In genomic region chr15:99338916-99339315, GRCm38 (mm10) we compare ENCODE assay signal across 20 mouse cellular contexts. TPM values are rescaled to one million over a fixed set of nuclear protein-coding genes. Genes with fewer than 3 reads are reported as not detected.
A peak's percentile ranks its signal among the peaks of the same experiment; 100 is the strongest.
DNase-seq lines count a peak whose midpoint lies in the region.
"Had no signal": no experiment of that assay in that cellular context is flagged by ENCODE, and none has a peak within 500 bp of the region (broad histone marks: within the 10 kb centered on the region; RNA-seq: fewer than 3 reads in every experiment).

No protein-coding gene starts in this region.

- peaks cover 21% of the 10 kb centered on the region for H3K36me3 ChIP-seq in embryonic facial prominence, embryonic 10.5 days (replicated peaks)
- peaks cover 37% of the 10 kb centered on the region for H3K36me3 ChIP-seq in limb, embryonic 10.5 days

- peak overlapping the region; percentile 60; the same call in 1 of the 2 replicates for H3K27ac ChIP-seq in embryonic facial prominence, embryonic 10.5 days (replicated peaks)
- peak overlapping the region; percentile 54 for H3K27ac ChIP-seq in limb, embryonic 10.5 days
- H3K27ac ChIP-seq: forebrain, embryonic 13.5 days; hindbrain, embryonic 10.5 days; hindbrain, embryonic 14.5 days had no signal

- H3K4me3 ChIP-seq in embryonic facial prominence, embryonic 10.5 days = no peak overlapping the region
- H3K4me3 ChIP-seq in limb, embryonic 10.5 days = no peak overlapping the region
- H3K4me3 ChIP-seq: forebrain, embryonic 13.5 days; gastrocnemius, adult 2 months; hindbrain, embryonic 10.5 days had no signal

- H3K4me1 ChIP-seq in embryonic facial prominence, embryonic 10.5 days = peaks cover 91% of the 10 kb centered on the region
- H3K4me1 ChIP-seq in limb, embryonic 10.5 days = peaks cover 93% of the 10 kb centered on the region

- no peak for DNase-seq in embryonic facial prominence, embryonic 10.5 days (ENCODE audit: low spot score)
- no peak for DNase-seq in limb, embryonic 10.5 days (ENCODE audit: low spot score)
- DNase-seq in thymus, postnatal 10 days (ENCODE audit: low spot score in 2 of 2) = peak; percentile 47 to 48
- peak; percentile 48 for DNase-seq in thymus, postnatal 4 days
- no peak for DNase-seq in urinary bladder, postnatal 36 days (ENCODE audit: low spot score in 2 of 2)
- no peak for DNase-seq in layer of hippocampus, postnatal 36 days
- DNase-seq: adrenal gland, adult 2 months; adrenal gland, postnatal 25 days; cerebellum, adult 18-20 months; cerebellum, adult 9-11 months; cerebellum, postnatal 36 days; forebrain, postnatal 0 days; gastrocnemius, adult 2 months; gastrocnemius, postnatal 25 days; heart, postnatal 14 days had no signal

- H3K9me3 ChIP-seq in embryonic facial prominence, embryonic 10.5 days = no peaks in the 10 kb centered on the region
- H3K9me3 ChIP-seq in limb, embryonic 10.5 days (replicated peaks) = no peaks in the 10 kb centered on the region
- H3K9me3 ChIP-seq: forebrain, embryonic 13.5 days; hindbrain, embryonic 10.5 days had no signal

- WGBS in embryonic facial prominence, embryonic 10.5 days = 73% methylated on average over 2 of the region's 2 CpGs
- 79% methylated on average over 2 of the region's 2 CpGs for WGBS in limb, embryonic 10.5 days

- no peaks in the 10 kb centered on the region for H3K27me3 ChIP-seq in embryonic facial prominence, embryonic 10.5 days (replicated peaks; ENCODE audit: low read depth, poor library complexity, severe bottlenecking)
- no peaks in the 10 kb centered on the region for H3K27me3 ChIP-seq in limb, embryonic 10.5 days (ENCODE audit: low read depth, poor library complexity, severe bottlenecking)
- H3K27me3 ChIP-seq: forebrain, embryonic 13.5 days had no signal

RNA-seq across cellular contexts. Expression of gene Fmnl3, which starts 31.4 kb away (rescaled TPM):
- polyA plus RNA-seq in embryonic facial prominence, embryonic 10.5 days (2016; fragmentation: Nextera tagmentation; extraction: Ambion mirVana) = 24.4 and 25.6 TPM in 2 replicates
- 30.4 and 42.2 TPM in 2 replicates for polyA plus RNA-seq in limb, embryonic 10.5 days (2016; fragmentation: Nextera tagmentation; extraction: Ambion mirVana)
- total RNA-seq in layer of hippocampus, postnatal 36 days (2021) = 1 to 10 TPM; 9.2 to 10.0 TPM

RNA-seq across cellular contexts. Expression of gene Fam186b, which starts 43.2 kb away (rescaled TPM):
- 0.30 TPM in 1 of 2 replicates, not detected in the other for polyA plus RNA-seq in embryonic facial prominence, embryonic 10.5 days (2016; fragmentation: Nextera tagmentation; extraction: Ambion mirVana)
- 0.21 and 0.29 TPM in 2 replicates for polyA plus RNA-seq in limb, embryonic 10.5 days (2016; fragmentation: Nextera tagmentation; extraction: Ambion mirVana)
- total RNA-seq in layer of hippocampus, postnatal 36 days (2021) = 1 to 10 TPM; 1.1 to 1.6 TPM
- total RNA-seq: gastrocnemius, adult 2 months; gastrocnemius, postnatal 25 days; granulocyte monocyte progenitor cell, adult 5-6 weeks; heart, postnatal 14 days had no signal
- polyA plus RNA-seq: heart, embryonic 14.5 days had no signal

RNA-seq across cellular contexts. Expression of gene Prpf40b, which starts 44.0 kb away (rescaled TPM):
- 72.3 and 76.1 TPM in 2 replicates for polyA plus RNA-seq in embryonic facial prominence, embryonic 10.5 days (2016; fragmentation: Nextera tagmentation; extraction: Ambion mirVana)
- polyA plus RNA-seq in limb, embryonic 10.5 days (2016; fragmentation: Nextera tagmentation; extraction: Ambion mirVana) = 59.3 and 71.2 TPM in 2 replicates
- 10 to 100 TPM; 96.8 to 98.3 TPM for total RNA-seq in layer of hippocampus, postnatal 36 days (2021)

RNA-seq across cellular contexts. Expression of gene Tmbim6, which starts 53.8 kb away (rescaled TPM):
- 262 and 273 TPM in 2 replicates for polyA plus RNA-seq in embryonic facial prominence, embryonic 10.5 days (2016; fragmentation: Nextera tagmentation; extraction: Ambion mirVana)
- polyA plus RNA-seq in limb, embryonic 10.5 days (2016; fragmentation: Nextera tagmentation; extraction: Ambion mirVana) = 272 and 296 TPM in 2 replicates
- 100 to 1,000 TPM; 357 TPM for total RNA-seq in layer of hippocampus, postnatal 36 days (2021)

Comparison
In these comparisons a context has a peak if more than half of its experiments do, and no peak if none do; other contexts are left out.
1. DNase-seq: peak in thymus, postnatal 10 days (2 of 2) and thymus, postnatal 4 days (single experiment); none in embryonic facial prominence, embryonic 10.5 days (single experiment), limb, embryonic 10.5 days (single experiment), urinary bladder, postnatal 36 days (0 of 2) and layer of hippocampus, postnatal 36 days (0 of 2).